Mouse (Mus musculus): Measurements from ENCODE around the gene Ctr9.

- no peak for TF ChIP-seq CTCF (IDR thresholded peaks at IDR 0.05; ENCODE audit: extremely low read depth, insufficient read length, insufficient replicate concordance, low read depth, low read length)
- peak; percentile 90 for TF ChIP-seq POLR2A (IDR thresholded peaks at IDR 0.05; ENCODE audit: low read depth, low read length)
Measured at GRCm38 (mm10) chr7:111028281-111029045, at the start of gene Ctr9.

Data from small intestine, adult 2 months (tissue).